In the genomic region with DNA sequence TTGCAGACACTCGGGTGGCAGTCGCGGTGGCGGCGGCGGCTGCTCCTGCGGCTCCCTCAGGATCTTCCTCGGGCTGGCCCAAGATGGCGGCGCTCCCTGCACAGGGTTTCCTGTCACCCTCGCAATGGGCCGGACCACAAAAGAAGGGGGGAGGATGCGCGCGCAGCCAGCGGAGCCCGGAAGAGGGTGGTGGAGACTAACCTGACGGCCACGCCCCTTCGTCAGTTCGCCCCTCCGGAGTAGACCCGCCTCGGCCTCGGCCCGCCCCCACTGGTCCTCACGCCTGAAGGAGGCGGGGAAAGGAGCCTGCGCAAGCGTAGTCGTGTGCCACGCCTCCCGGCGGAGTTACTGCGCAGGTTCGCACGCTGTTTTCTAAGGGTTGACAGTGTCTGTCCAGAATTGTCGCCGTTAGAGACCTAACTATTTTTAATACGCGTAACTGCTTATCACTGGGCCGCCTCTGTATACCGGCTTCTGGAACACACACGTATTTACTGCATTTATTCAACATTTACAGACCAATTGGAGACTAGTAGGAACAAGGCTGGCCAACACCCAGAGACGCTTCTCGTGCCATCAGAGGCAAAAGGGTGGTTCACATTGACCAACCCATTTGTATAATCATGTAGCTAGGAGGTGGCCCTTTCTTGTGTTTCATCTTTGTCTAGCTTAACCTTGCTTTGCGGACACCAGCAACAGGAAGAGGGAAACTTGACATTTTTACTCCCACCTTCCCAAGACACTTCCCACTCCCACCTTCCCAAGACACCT, we compare ENCODE assay signal across 8 mouse cellular contexts. TPM values are rescaled to one million over a fixed set of nuclear protein-coding genes. Genes with fewer than 3 reads are reported as not detected.
DNase-seq lines count a peak whose midpoint lies in the region; ATAC-seq and TF ChIP-seq lines count a peak whose summit lies in the region.

A gene (minus strand): TSS at position 223 of the 771 bp plus-strand sequence.

- TF ChIP-seq CTCF in gastrocnemius, adult 2 months (IDR thresholded peaks at IDR 0.05), result no peak
- peak; percentile 50; the same call in 1 of the 2 replicates for TF ChIP-seq CTCF in hindbrain, postnatal 0 days (IDR thresholded peaks at IDR 0.05; ENCODE audit: low read depth)
- TF ChIP-seq CTCF in left cerebral cortex, adult 2 months (IDR thresholded peaks at IDR 0.05), result no peak; the same call in 1 of the 2 replicates

- no peaks in the 10 kb centered on the region for H3K27me3 ChIP-seq in hindbrain, postnatal 0 days (ENCODE audit: insufficient read depth, low read length)

- ATAC-seq in common myeloid progenitor, adult 5-6 weeks (replicated peaks; ENCODE audit: low read depth, poor library complexity, severe bottlenecking), result peak; percentile 92
- peak; percentile 99 for ATAC-seq in hindbrain, postnatal 0 days
- ATAC-seq in megakaryocyte, adult 5-6 weeks (ENCODE audit: poor library complexity, severe bottlenecking), result peak; percentile 94

- peak within 1 kb of the TSS; percentile 89 for H3K4me2 ChIP-seq in hindbrain, postnatal 0 days (ENCODE audit: low read depth, low read length)

- intact Hi-C loops in gastrocnemius, adult 2 months (cut with DNase I), result no loop called here
- intact Hi-C loops in left cerebral cortex, adult 2 months (cut with DNase I), result no loop called here

- under 1% methylated on average over 45 of the region's 47 CpGs for WGBS in hindbrain, postnatal 0 days

- no peaks in the 10 kb centered on the region for H3K36me3 ChIP-seq in hindbrain, postnatal 0 days (ENCODE audit: insufficient read depth, low read length)

- H3K9ac ChIP-seq in hindbrain, postnatal 0 days (replicated peaks; ENCODE audit: low read length), result peak within 1 kb of the TSS; percentile 100

- peak within 1 kb of the TSS; percentile 85 for H3K4me3 ChIP-seq in gastrocnemius, adult 2 months
- H3K4me3 ChIP-seq in hindbrain, postnatal 0 days (ENCODE audit: low read length), result peak within 1 kb of the TSS; percentile 100
- H3K4me3 ChIP-seq in left cerebral cortex, adult 2 months, result peak within 1 kb of the TSS; percentile 92

- H3K9me3 ChIP-seq in hindbrain, postnatal 0 days (ENCODE audit: low read length), result no peaks in the 10 kb centered on the region

- peak within 1 kb of the TSS; percentile 100 for H3K27ac ChIP-seq in gastrocnemius, adult 2 months
- H3K27ac ChIP-seq in hindbrain, postnatal 0 days, result peak within 1 kb of the TSS; percentile 99
- peak within 1 kb of the TSS; percentile 99 for H3K27ac ChIP-seq in left cerebral cortex, adult 2 months

- DNase-seq in ZHBTc4 (ENCODE audit: low read depth, low spot score), result peak; percentile 99
- peak; percentile 100 for DNase-seq in gastrocnemius, adult 2 months
- DNase-seq in hindbrain, postnatal 0 days (ENCODE audit: low spot score), result peak; percentile 100
- peak; percentile 99 to 100 for DNase-seq in left cerebral cortex, adult 2 months (ENCODE audit: extremely low spot score in 1 of 2, low spot score in 2 of 2)
- DNase-seq in right cerebral cortex, adult 2 months (ENCODE audit: low spot score in 2 of 2), result peak; percentile 99
- DNase-seq in urinary bladder, postnatal 14 days (ENCODE audit: low spot score), result peak; percentile 100

- peaks cover 14% of the 10 kb centered on the region for H3K4me1 ChIP-seq in hindbrain, postnatal 0 days (ENCODE audit: insufficient read depth, low read length)

RNA-seq across cellular contexts. Expression of the gene that starts here (rescaled TPM):
- total RNA-seq in common myeloid progenitor, adult 5-6 weeks (2017), result 136 and 137 TPM in 2 replicates
- total RNA-seq in gastrocnemius, adult 2 months (2021), result 10 to 100 TPM; 87.9 to 91.5 TPM
- total RNA-seq in hindbrain, postnatal 0 days (2014; rRNA removed), result 65.2 and 79.8 TPM in 2 replicates
- 495 and 511 TPM in 2 replicates for polyA plus RNA-seq in hindbrain, postnatal 0 days (2015; fragmentation: Nextera tagmentation; extraction: Ambion mirVana)
- 100 to 1,000 TPM; 219 to 229 TPM for total RNA-seq in left cerebral cortex, adult 2 months (2021)
- 153 and 167 TPM in 2 replicates for total RNA-seq in megakaryocyte, adult 5-6 weeks (2015)
- 134 and 137 TPM in 2 replicates for total RNA-seq in megakaryocyte, adult 5-6 weeks (2017)

Comparison
In these comparisons a context has a peak if more than half of its experiments do, and no peak if none do; other contexts are left out.
1. Peak in every context shown above with its lines: DNase-seq, ATAC-seq, H3K4me3 ChIP-seq and H3K27ac ChIP-seq.